Mouse (Mus musculus) ES-E14 (cell line): ENCODE measurements around the gene Ankrd39. TPM values are rescaled to one million over a fixed set of nuclear protein-coding genes. Genes with fewer than 3 reads are reported as not detected.

Experiments
- DNase-seq: peaks from one replicate; pipeline ENCODE4 v3.0.0-alpha.2; 2013; ENCODE audit warnings: low read depth, low spot score
- H3K27ac ChIP-seq: 2 replicates; pipeline ENCODE4 v1.5.1; 2012; ENCODE audit warnings: low read depth, mild to moderate bottlenecking, low read length, moderate library complexity, mixed read lengths; ENCODE audit not compliant: poor library complexity, insufficient read depth, severe bottlenecking
- H3K36me3 ChIP-seq: 2 replicates; pipeline ENCODE4 v1.6.1; 2012; ENCODE audit warnings: mild to moderate bottlenecking, low read length, moderate library complexity, mixed read lengths; ENCODE audit not compliant: control insufficient read depth, poor library complexity, insufficient read depth, severe bottlenecking
- H3K4me1 ChIP-seq, 2 experiments: fragments of 150-350 bp in 1 of 2; sonication (generic) in 1 of 2; 2 replicates each; pipeline ENCODE4 v1.6.1; 2012; ENCODE audit warnings: low read length in 2 of 2, mild to moderate bottlenecking in 1 of 2, mixed read lengths in 1 of 2; ENCODE audit not compliant: control insufficient read depth in 2 of 2, insufficient read depth in 2 of 2, poor library complexity in 1 of 2
- H3K4me3 ChIP-seq, 2 experiments: fragments of 150-350 bp in 1 of 2; sonication (generic) in 1 of 2; 2 replicates each; pipeline ENCODE4 v1.5.1; 2012; ENCODE audit warnings: low read length in 2 of 2, low read depth in 1 of 2, mild to moderate bottlenecking in 1 of 2, mixed read lengths in 1 of 2; ENCODE audit not compliant: insufficient read depth in 1 of 2, poor library complexity in 1 of 2, severe bottlenecking in 1 of 2
- H3K9ac ChIP-seq: 2 replicates; pipeline ENCODE4 v1.6.1; 2012; ENCODE audit warnings: low read depth, mild to moderate bottlenecking, low read length, mixed read lengths; ENCODE audit not compliant: poor library complexity, insufficient read depth, severe bottlenecking
- H3K9me3 ChIP-seq: fragments of 150-350 bp; sonication (generic); 2 replicates; pipeline ENCODE4 v1.6.1; 2012; ENCODE audit warnings: low read depth, mild to moderate bottlenecking, low read length; ENCODE audit not compliant: control insufficient read depth, insufficient read depth
- CHD2 ChIP-seq: IDR thresholded peaks from 2 replicates; pipeline ENCODE4 v1.6.1; 2014; ENCODE audit warnings: mild to moderate bottlenecking, low read depth, low read length, inconsistent platforms
- HCFC1 ChIP-seq: IDR thresholded peaks from 2 replicates; pipeline ENCODE4 v1.6.1; 2012; ENCODE audit warnings: low read length, inconsistent platforms, borderline replicate concordance; ENCODE audit not compliant: insufficient read depth
- MAFK ChIP-seq: IDR thresholded peaks from 2 replicates; pipeline ENCODE4 v1.6.1; 2014; ENCODE audit warnings: mild to moderate bottlenecking, low read depth, low read length, inconsistent platforms; ENCODE audit not compliant: insufficient read depth
- ZC3H11A ChIP-seq: IDR thresholded peaks from 2 replicates; pipeline ENCODE4 v1.6.1; 2012; ENCODE audit warnings: low read depth, mild to moderate bottlenecking, inconsistent platforms, low read length, borderline replicate concordance
- ZNF384 ChIP-seq: IDR thresholded peaks from 2 replicates; pipeline ENCODE4 v1.6.1; 2012; ENCODE audit warnings: low read depth, low read length, inconsistent platforms
- in situ Hi-C, 2 experiments: fragments of 600-800 bp; cut with MboI; formaldehyde crosslinking; loops; one replicate each; pipeline ENCODE4 v1.15.1; 2025; ENCODE audit warnings: low sequenced_read_pairs in 2 of 2, inconsistent platforms in 1 of 2; ENCODE audit not compliant: unreplicated experiment in 2 of 2
- total RNA-seq: library from RNA; depleted of rRNA; stranded (reverse); fragments of 300-350 nt; gene quantifications from 2 replicates; pipeline ENCODE4 v1.2.3, GENCODE M21; 2012

The Ankrd39 gene
- total RNA-seq, 1 experiment: 11.3 TPM

GRCm38 (mm10) chr1:36530962-36531361 lies 16.3 kb downstream of the Ankrd39 start:
- TF ChIP-seq CHD2 (no peak), HCFC1 (no peak), MAFK (no peak), ZNF384 (no peak), ZC3H11A (no peak)
- H3K36me3 ChIP-seq: no peaks in the 10 kb centered on the region

GRCm38 (mm10) chr1:36530485-36530884 lies 16.8 kb downstream of the Ankrd39 start:
- Histone ChIP-seq H3K4me1 (peaks cover 2 to 5% of the 10 kb centered on the region in 2 experiments; a peak in 2 of 4 replicates), H3K36me3 (peaks cover 4% of the 10 kb centered on the region), H3K9ac (no peak overlapping the region), H3K4me3 (no peak overlapping the region), H3K9me3 (no peaks in the 10 kb centered on the region), H3K27ac (no peak overlapping the region)
- in situ Hi-C loops: no loop called here
- no peak for DNase-seq
- no peak for TF ChIP-seq HCFC1
- TF ChIP-seq ZNF384: no peak
- no peak for TF ChIP-seq ZC3H11A
- TF ChIP-seq MAFK: no peak
- no peak for TF ChIP-seq CHD2

More at GRCm38 (mm10) chr1:36530962-36531361, 16.3 kb downstream of the Ankrd39 start:
- H3K4me3 ChIP-seq: no peak overlapping the region
- in situ Hi-C loops: no loop called here
- peaks cover 2 to 5% of the 10 kb centered on the region in 2 experiments; a peak in 2 of 4 replicates for H3K4me1 ChIP-seq
- no peak for DNase-seq
- H3K9ac ChIP-seq: no peak overlapping the region
- H3K9me3 ChIP-seq: no peaks in the 10 kb centered on the region
- H3K27ac ChIP-seq: no peak overlapping the region

- Histone ChIP-seq H3K9me3 (no peaks in the 10 kb centered on the region), H3K36me3 (peaks cover 10% of the 10 kb centered on the region), H3K9ac (no peak overlapping the region), H3K27ac (no peak overlapping the region), H3K4me3 (no peak overlapping the region), H3K4me1 (peaks cover 2 to 5% of the 10 kb centered on the region in 2 experiments; a peak in 2 of 4 replicates)
- TF ChIP-seq ZNF384 (no peak), MAFK (no peak), ZC3H11A (no peak), HCFC1 (no peak), CHD2 (no peak)
- DNase-seq: no peak
- in situ Hi-C loops: no loop called here
These were observed 17.4 kb downstream of the Ankrd39 start for GRCm38 (mm10) chr1:36529875-36530274.

GRCm38 (mm10) chr1:36529274-36529673 lies 18.0 kb downstream of the Ankrd39 start:
- in situ Hi-C loops: no loop called here
- H3K36me3 ChIP-seq: peaks cover 15% of the 10 kb centered on the region
- H3K4me1 ChIP-seq: peaks cover 2 to 5% of the 10 kb centered on the region in 2 experiments; a peak in 2 of 4 replicates
- no peak for TF ChIP-seq CHD2
- no peak for TF ChIP-seq MAFK
- no peak for TF ChIP-seq ZC3H11A
- TF ChIP-seq ZNF384: no peak
- TF ChIP-seq HCFC1: no peak
- DNase-seq: no peak
- no peaks in the 10 kb centered on the region for H3K9me3 ChIP-seq
- H3K4me3 ChIP-seq: no peak overlapping the region
- H3K27ac ChIP-seq: no peak overlapping the region
- H3K9ac ChIP-seq: no peak overlapping the region

- no peak for DNase-seq
- Histone ChIP-seq H3K4me1 (peaks cover 2 to 4% of the 10 kb centered on the region in 2 experiments; a peak in 2 of 4 replicates), H3K9ac (no peak overlapping the region), H3K27ac (no peak overlapping the region), H3K36me3 (peaks cover 22% of the 10 kb centered on the region), H3K9me3 (no peaks in the 10 kb centered on the region), H3K4me3 (no peak overlapping the region)
- TF ChIP-seq ZNF384 (no peak), ZC3H11A (no peak), CHD2 (no peak), MAFK (no peak), HCFC1 (no peak)
- in situ Hi-C loops: no loop called here
These were observed 18.9 kb downstream of the Ankrd39 start for GRCm38 (mm10) chr1:36528351-36528750.
